Mouse (Mus musculus) ES-E14 (cell line): ENCODE measurements around the gene Tfdp2.
"Not testable (repeated sequence)": the region's sequence is repeated elsewhere in the genome, so short reads cannot be mapped to it uniquely, and the experiment has no call there.

Experiments
- CHD2 ChIP-seq: IDR thresholded peaks from 2 replicates; pipeline ENCODE4 v1.6.1; 2014; ENCODE audit warnings: mild to moderate bottlenecking, low read depth, low read length, inconsistent platforms
- HCFC1 ChIP-seq: IDR thresholded peaks from 2 replicates; pipeline ENCODE4 v1.6.1; 2012; ENCODE audit warnings: low read length, inconsistent platforms, borderline replicate concordance; ENCODE audit not compliant: insufficient read depth
- MAFK ChIP-seq: IDR thresholded peaks from 2 replicates; pipeline ENCODE4 v1.6.1; 2014; ENCODE audit warnings: mild to moderate bottlenecking, low read depth, low read length, inconsistent platforms; ENCODE audit not compliant: insufficient read depth
- ZC3H11A ChIP-seq: IDR thresholded peaks from 2 replicates; pipeline ENCODE4 v1.6.1; 2012; ENCODE audit warnings: low read depth, mild to moderate bottlenecking, inconsistent platforms, low read length, borderline replicate concordance
- ZNF384 ChIP-seq: IDR thresholded peaks from 2 replicates; pipeline ENCODE4 v1.6.1; 2012; ENCODE audit warnings: low read depth, low read length, inconsistent platforms

GRCm38 (mm10) chr9:96351771-96352170 lies 155.7 kb downstream of the Tfdp2 start:
- TF ChIP-seq HCFC1, ZNF384, MAFK, CHD2, ZC3H11A: not testable (repeated sequence)
